Mouse (Mus musculus): ENCODE measurements around the gene Cpa5.

Cpa5 gene

DNA sequence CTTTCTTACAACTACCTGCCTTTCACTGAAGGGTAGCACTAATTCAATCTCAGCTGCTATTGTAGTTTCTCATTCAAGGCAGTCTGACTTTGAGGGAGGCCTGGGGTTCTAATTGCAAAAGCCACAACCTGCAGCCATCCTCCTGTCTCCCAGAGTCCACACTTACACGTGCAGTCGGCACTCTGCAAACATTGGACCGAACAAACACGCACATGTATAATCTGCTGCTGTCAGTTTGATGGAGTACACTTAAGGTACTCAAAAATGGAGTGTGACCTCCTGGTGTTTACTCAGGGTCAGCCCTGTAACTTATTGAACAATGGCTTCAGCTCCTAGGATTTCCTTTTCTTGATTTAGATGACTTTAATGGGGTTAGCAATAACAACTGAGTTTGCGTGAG lies 68.8 kb downstream of the Cpa5 start:
- no peak for DNase-seq (ENCODE audit: low spot score in 2 of 2)

DNA sequence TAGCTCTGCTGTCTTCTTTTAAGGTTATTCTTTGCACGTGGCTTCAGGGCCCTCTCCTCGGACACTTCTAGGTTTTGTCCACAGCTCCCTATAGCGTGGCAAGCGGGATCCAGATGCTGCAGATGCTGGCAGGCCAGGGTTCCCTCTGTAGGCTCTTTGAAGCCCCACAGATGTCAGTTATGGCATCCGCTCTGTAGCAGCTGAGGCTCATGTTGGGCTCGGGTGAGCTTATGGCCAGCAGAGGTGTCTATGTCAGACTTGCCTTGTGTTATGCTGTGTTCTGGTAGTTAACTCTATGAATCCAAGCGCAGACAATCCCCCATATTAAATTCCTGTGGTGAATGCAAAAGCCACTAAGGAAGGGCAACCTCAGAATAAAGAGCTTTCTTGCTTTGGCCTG lies 69.6 kb downstream of the Cpa5 start:
- DNase-seq (ENCODE audit: low spot score in 2 of 2), result no peak

Measured in urinary bladder, postnatal 36 days (tissue).